Mouse (Mus musculus) stomach, embryonic 16.5 days (tissue): ENCODE data around the gene Far2. TPM values are rescaled to one million over a fixed set of nuclear protein-coding genes. Genes with fewer than 3 reads are reported as not detected.
A peak's percentile ranks its signal among the peaks of the same experiment; 100 is the strongest.

Experiments used
- ATAC-seq: fragments of 200-750 bp; cut with Nextera tagmentation; 2 replicates; pipeline ENCODE4 v1.8.0; 2017; ENCODE audit warnings: moderate number of reproducible peaks, moderate TSS enrichment; ENCODE audit not compliant: insufficient read depth, low FRiP score
- H3K27ac ChIP-seq: fragments of 300-500 bp; sonication (generic); 2 replicates; pipeline ENCODE4 v1.5.1; 2014; ENCODE audit warnings: low read length
- H3K27me3 ChIP-seq: fragments of 300-500 bp; sonication (generic); 2 replicates; pipeline ENCODE4 v1.6.1; 2014; ENCODE audit warnings: low read length, control low read depth, mixed read lengths; ENCODE audit not compliant: control insufficient read depth, insufficient read depth
- H3K36me3 ChIP-seq: fragments of 300-500 bp; sonication (generic); 2 replicates; pipeline ENCODE4 v1.6.1; 2014; ENCODE audit warnings: low read length; ENCODE audit not compliant: control insufficient read depth, insufficient read depth
- H3K4me1 ChIP-seq: fragments of 300-500 bp; sonication (generic); 2 replicates; pipeline ENCODE4 v1.6.1; 2014; ENCODE audit warnings: low read length, control low read depth, mixed read lengths; ENCODE audit not compliant: control insufficient read depth, insufficient read depth
- H3K4me2 ChIP-seq: fragments of 300-500 bp; sonication (generic); 2 replicates; pipeline ENCODE4 v1.6.1; 2014; ENCODE audit warnings: low read depth, low read length, mixed read lengths
- H3K4me3 ChIP-seq: fragments of 300-500 bp; sonication (generic); replicated peaks from 2 replicates; pipeline ENCODE4 v1.5.1; 2014; ENCODE audit warnings: mild to moderate bottlenecking, low read length
- H3K9ac ChIP-seq: fragments of 300-500 bp; sonication (generic); 2 replicates; pipeline ENCODE4 v1.6.1; 2014; ENCODE audit warnings: low read length
- H3K9me3 ChIP-seq: fragments of 300-500 bp; sonication (generic); replicated peaks from 2 replicates; pipeline ENCODE4 v1.6.1; 2016; ENCODE audit warnings: low read length, control low read depth; ENCODE audit not compliant: control insufficient read depth
- WGBS: fragments of 180-500 bp; shearing (Covaris S2); extraction: QIAGEN DNeasy Blood & Tissue Kit; methylation state at CpG from one replicate; pipeline ENCODE4 v1.1.7; 2014; 5-methylcytosine and 5-hydroxymethylcytosine counted together
- polyA plus RNA-seq: library from polyadenylated mRNA; unstranded; fragments of >200 nt; fragmentation: Nextera tagmentation; extraction: Ambion mirVana; gene quantifications from 2 replicates; pipeline ENCODE4 v1.2.1, GENCODE M21; 2015

Far2 gene
- polyA plus RNA-seq, result 4.6 and 5.1 TPM in 2 replicates

GRCm38 (mm10) chr6:148046881-148047649, at the start of gene Far2:
TSS of gene Far2 (plus strand) at chr6:148047259.
- peak; percentile 50; the same call in 1 of the 2 replicates for ATAC-seq
- Histone ChIP-seq H3K9me3 (no peaks in the 10 kb centered on the region), H3K4me3 (peak within 1 kb of the TSS; percentile 44), H3K36me3 (no peaks in the 10 kb centered on the region), H3K4me2 (peak within 1 kb of the TSS; percentile 72), H3K4me1 (no peaks in the 10 kb centered on the region), H3K27me3 (no peaks in the 10 kb centered on the region), H3K9ac (peak within 1 kb of the TSS; percentile 65), H3K27ac (no peak within 1 kb of the TSS)
- 3% methylated on average over 34 of the region's 34 CpGs for WGBS

GRCm38 (mm10) chr6:148000483-148000882, 46.6 kb upstream of the Far2 start:
- no peaks in the 10 kb centered on the region for H3K27me3 ChIP-seq
- ATAC-seq, result no peak
- H3K4me3 ChIP-seq, result no peak overlapping the region
- H3K27ac ChIP-seq, result no peak overlapping the region
- H3K4me2 ChIP-seq, result no peak overlapping the region
- H3K4me1 ChIP-seq, result no peaks in the 10 kb centered on the region
- H3K36me3 ChIP-seq, result no peaks in the 10 kb centered on the region
- H3K9me3 ChIP-seq, result no peaks in the 10 kb centered on the region
- no peak overlapping the region for H3K9ac ChIP-seq
- WGBS, result 75% methylated on average over 2 of the region's 2 CpGs

- H3K4me3 ChIP-seq, result no peak overlapping the region
- H3K27ac ChIP-seq, result no peak overlapping the region
- no peak for ATAC-seq
- H3K4me2 ChIP-seq, result no peak overlapping the region
- H3K9ac ChIP-seq, result no peak overlapping the region
- H3K27me3 ChIP-seq, result no peaks in the 10 kb centered on the region
- WGBS, result 24% methylated on average over 3 of the region's 3 CpGs
- H3K4me1 ChIP-seq, result no peaks in the 10 kb centered on the region
- H3K36me3 ChIP-seq, result no peaks in the 10 kb centered on the region
- no peaks in the 10 kb centered on the region for H3K9me3 ChIP-seq
Measured at GRCm38 (mm10) chr6:148001071-148001470, 46.0 kb upstream of the Far2 start.

- Histone ChIP-seq H3K4me2 (no peak overlapping the region), H3K27ac (no peak overlapping the region), H3K36me3 (no peaks in the 10 kb centered on the region), H3K9ac (no peak overlapping the region), H3K4me1 (no peaks in the 10 kb centered on the region), H3K9me3 (no peaks in the 10 kb centered on the region), H3K4me3 (no peak overlapping the region), H3K27me3 (no peaks in the 10 kb centered on the region)
- ATAC-seq, result no peak
- WGBS, result 52% methylated on average over 11 of the region's 11 CpGs
Measured at GRCm38 (mm10) chr6:148006118-148006837, 40.8 kb upstream of the Far2 start.

GRCm38 (mm10) chr6:148040759-148041158, 6.3 kb upstream of the Far2 start:
- Histone ChIP-seq H3K9ac (no peak overlapping the region), H3K4me3 (no peak overlapping the region), H3K4me2 (no peak overlapping the region), H3K27ac (no peak overlapping the region), H3K36me3 (no peaks in the 10 kb centered on the region), H3K4me1 (no peaks in the 10 kb centered on the region), H3K27me3 (no peaks in the 10 kb centered on the region), H3K9me3 (no peaks in the 10 kb centered on the region)
- WGBS, result 80% methylated on average over 1 of the region's 1 CpGs
- ATAC-seq, result no peak

- 0 out of 2 replicates have a peak, but pooled peaks have one; percentile 21 for ATAC-seq
- Histone ChIP-seq H3K9me3 (no peaks in the 10 kb centered on the region), H3K4me3 (peak overlapping the region; percentile 44), H3K27ac (no peak overlapping the region), H3K27me3 (no peaks in the 10 kb centered on the region), H3K9ac (peak overlapping the region; percentile 65), H3K4me1 (no peaks in the 10 kb centered on the region), H3K4me2 (peak overlapping the region; percentile 72), H3K36me3 (no peaks in the 10 kb centered on the region)
Measured at GRCm38 (mm10) chr6:148047650-148047988, 560 bp downstream of the Far2 start.

GRCm38 (mm10) chr6:148063131-148063530, 16.1 kb downstream of the Far2 start:
- no peak overlapping the region for H3K27ac ChIP-seq
- H3K4me3 ChIP-seq, result no peak overlapping the region
- H3K9ac ChIP-seq, result no peak overlapping the region
- H3K27me3 ChIP-seq, result no peaks in the 10 kb centered on the region
- no peaks in the 10 kb centered on the region for H3K36me3 ChIP-seq
- no peak for ATAC-seq
- no peaks in the 10 kb centered on the region for H3K9me3 ChIP-seq
- H3K4me2 ChIP-seq, result no peak overlapping the region
- 81% methylated on average over 3 of the region's 3 CpGs for WGBS
- H3K4me1 ChIP-seq, result no peaks in the 10 kb centered on the region

- ATAC-seq, result no peak
- Histone ChIP-seq H3K9me3 (no peaks in the 10 kb centered on the region), H3K4me1 (no peaks in the 10 kb centered on the region), H3K4me3 (no peak overlapping the region), H3K4me2 (no peak overlapping the region), H3K9ac (no peak overlapping the region), H3K27ac (no peak overlapping the region), H3K36me3 (no peaks in the 10 kb centered on the region), H3K27me3 (no peaks in the 10 kb centered on the region)
- 68% methylated on average over 5 of the region's 5 CpGs for WGBS
Measured at GRCm38 (mm10) chr6:148066267-148066666, 19.2 kb downstream of the Far2 start.

- ATAC-seq, result no peak
- no peaks in the 10 kb centered on the region for H3K36me3 ChIP-seq
- H3K9me3 ChIP-seq, result no peaks in the 10 kb centered on the region
- H3K27ac ChIP-seq, result no peak overlapping the region
- no peaks in the 10 kb centered on the region for H3K4me1 ChIP-seq
- 90% methylated on average over 4 of the region's 4 CpGs for WGBS
- H3K4me3 ChIP-seq, result no peak overlapping the region
- no peak overlapping the region for H3K4me2 ChIP-seq
- H3K27me3 ChIP-seq, result no peaks in the 10 kb centered on the region
- H3K9ac ChIP-seq, result no peak overlapping the region
Measured at GRCm38 (mm10) chr6:148068786-148069185, 21.7 kb downstream of the Far2 start.
